Mouse (Mus musculus) heart, postnatal 4 days (tissue): ENCODE measurements around the gene Gdf1. TPM values are rescaled to one million over a fixed set of nuclear protein-coding genes. Genes with fewer than 3 reads are reported as not detected.

ENCODE experiments used
- DNase-seq: peaks from one replicate; pipeline ENCODE4 v3.0.0; 2021
- total RNA-seq, 2 experiments: library from RNA; stranded (reverse); gene quantifications; 2 replicates each; pipeline ENCODE4 v1.2.3; 2021

Gdf1 gene
- total RNA-seq, 2 experiments from 2014 or later: 0.60 TPM; not detected in 1

DNA sequence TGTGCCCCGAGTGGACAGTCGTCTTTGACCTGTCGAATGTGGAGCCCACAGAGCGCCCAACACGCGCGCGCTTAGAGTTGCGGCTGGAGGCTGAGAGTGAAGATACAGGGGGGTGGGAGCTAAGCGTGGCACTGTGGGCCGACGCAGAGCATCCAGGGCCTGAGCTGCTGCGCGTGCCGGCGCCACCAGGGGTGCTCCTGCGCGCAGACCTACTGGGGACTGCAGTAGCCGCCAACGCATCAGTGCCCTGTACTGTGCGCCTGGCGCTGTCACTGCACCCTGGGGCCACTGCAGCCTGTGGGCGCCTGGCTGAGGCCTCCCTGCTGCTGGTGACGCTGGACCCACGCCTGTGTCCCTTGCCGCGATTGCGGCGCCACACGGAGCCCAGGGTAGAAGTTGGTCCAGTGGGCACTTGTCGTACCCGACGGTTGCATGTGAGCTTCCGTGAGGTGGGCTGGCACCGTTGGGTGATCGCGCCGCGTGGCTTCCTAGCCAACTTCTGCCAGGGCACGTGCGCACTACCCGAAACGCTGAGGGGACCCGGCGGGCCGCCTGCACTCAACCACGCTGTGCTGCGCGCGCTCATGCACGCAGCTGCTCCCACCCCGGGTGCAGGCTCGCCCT, 1.2 kb downstream of the Gdf1 start:
- DNase-seq: peak; percentile 72

DNA sequence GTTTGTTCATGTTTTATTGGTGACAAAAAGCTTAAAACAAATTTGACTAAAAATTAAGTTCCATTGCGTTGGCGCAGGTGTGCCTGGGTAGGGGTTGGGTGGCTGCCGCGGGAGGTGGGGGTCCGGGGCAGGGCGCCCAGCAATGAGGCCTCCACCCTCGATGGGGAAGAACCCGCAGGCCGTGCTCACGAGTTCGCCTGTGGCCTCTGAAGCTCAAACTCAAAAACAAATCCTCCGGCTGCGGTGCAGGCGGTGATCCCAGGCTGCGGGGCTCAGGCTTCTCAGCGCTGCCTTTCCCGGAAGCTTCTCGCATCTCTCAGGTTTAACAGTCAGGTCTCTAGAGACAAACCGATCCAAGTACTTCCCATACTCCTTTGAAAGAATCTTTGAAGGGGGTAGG, 1.9 kb downstream of the Gdf1 start:
- no peak for DNase-seq

DNA sequence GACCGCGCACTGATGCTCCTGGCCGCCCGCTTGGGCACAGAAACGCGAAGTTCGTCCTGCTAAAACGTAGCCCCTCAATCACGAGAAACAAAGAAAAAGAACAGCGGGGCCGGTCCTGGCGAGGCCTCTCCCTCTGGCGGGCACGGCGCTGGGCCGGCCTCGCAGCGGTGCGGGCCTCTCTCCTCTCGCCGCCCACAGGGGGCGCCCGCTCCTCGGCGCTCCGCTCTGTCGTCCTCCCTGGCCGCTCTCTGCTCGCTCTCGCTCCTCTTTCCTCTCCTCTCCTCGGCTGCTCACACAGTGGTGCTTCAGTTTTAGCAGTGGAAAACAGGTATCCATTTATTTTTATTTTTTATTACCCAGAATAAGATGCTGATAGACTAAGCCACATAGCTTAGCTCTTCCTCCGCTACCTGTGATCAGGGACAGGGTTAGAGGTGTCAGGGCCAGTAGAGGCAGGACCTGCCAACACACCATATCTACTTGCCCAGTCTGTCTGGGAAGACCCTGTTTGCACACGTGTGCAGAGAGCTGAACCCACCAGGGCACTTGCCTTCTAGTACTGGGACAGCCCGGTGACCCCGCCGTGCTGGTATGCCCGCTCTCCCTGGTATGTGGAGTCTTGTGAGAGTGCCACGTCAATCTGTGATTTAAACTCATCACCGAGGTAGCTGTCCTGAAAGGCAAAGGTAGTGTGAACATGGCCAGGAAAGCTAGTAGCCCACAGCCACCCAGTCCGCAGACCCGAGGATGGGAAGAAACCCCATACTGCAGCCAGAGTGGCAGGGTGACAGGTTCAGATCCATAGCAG, 2.7 kb downstream of the Gdf1 start:
- DNase-seq: peak; percentile 82

DNA sequence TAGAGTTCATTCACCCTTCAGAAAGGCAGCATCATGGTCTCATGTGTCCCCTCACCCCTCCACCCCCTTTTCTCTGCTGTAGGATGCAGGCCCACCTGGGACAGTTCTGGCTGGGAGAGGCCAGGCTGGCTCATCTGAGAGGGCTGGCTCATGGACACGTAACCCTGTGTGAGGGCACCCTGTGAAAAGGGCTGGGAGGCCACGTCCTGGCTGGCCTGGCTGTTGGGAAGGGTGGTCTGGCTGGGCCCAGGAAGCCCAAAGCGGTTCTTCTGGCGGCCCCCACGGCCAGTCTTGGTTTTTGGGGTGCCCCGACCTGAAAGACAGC, 3.2 kb downstream of the Gdf1 start:
- no peak for DNase-seq

DNA sequence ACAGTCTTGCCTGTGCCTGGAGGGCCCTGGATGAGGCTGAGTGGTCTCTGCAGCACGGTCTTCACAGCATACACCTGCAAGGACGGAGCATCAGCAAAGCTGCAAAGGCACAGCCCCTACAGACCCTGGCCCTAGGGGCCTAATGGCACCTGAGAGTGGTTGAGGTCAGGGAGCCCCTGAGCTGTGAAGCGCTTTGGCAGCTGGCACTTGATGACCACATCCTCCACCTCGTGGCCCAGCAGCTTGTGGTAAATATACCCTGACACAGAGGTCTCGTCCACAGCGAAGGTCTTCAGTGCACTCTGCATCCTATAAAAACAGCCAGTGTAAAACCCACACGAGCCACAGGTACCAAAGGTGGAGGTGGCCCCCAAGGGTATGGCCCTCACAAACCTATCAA, 9.3 kb downstream of the Gdf1 start:
- DNase-seq: no peak

DNA sequence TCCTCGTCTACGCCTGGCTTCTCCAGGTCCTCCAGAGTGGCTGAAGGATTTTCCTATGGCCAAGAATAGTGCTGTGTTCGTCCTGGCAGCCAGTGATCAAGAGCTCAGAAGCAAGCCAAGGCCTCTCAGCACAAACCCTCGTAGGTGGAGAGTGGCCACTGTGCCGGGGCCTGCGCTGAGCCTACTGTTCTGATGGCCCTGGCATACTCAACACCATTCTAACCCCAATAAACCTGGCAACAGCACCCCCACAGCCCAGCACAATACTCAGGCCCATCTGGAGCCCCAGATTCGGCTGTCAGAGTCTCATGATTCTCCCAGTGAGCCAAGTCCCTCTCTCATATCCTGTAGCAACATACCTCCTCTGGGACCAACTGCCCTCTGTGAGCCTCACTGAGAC, 11.0 kb downstream of the Gdf1 start:
- no peak for DNase-seq

DNA sequence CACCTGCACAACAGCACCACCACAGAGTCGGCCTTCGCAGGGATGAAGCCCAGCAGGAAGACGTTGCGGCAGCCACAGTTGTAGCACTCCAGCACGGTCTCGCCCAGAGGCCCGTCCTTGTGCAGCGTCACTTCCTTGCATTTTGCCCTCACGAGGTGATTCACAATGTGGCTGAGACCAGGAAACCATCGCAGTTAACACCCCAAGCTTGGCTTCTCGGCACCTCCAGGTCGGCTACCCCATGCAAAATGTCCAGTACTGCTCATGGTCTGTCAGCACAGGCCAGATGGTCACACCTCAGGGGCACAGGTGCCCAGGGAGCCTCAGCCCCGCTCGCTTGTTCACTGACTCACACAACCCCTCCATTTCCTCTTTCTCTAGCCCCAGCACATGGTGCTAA, 12.4 kb downstream of the Gdf1 start:
- no peak for DNase-seq

DNA sequence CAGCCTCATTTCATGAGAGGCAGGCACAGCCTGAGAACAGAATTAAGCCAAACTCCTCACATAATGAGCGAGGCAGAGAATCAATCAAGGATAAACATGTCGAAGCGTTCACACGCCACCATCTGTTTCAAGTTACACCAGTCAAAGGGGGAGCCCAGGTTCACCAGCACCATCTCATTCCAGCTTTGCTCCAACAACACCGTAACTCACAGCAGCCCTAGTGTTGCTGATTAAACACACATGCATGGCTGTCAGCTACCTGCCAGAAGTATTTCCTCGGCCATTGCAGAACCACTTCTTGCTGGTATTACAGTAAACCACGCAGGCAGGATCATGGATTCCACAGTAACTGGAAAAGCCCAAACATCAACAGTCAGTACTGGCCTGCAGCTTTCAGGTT, 13.5 kb downstream of the Gdf1 start:
- no peak for DNase-seq

DNA sequence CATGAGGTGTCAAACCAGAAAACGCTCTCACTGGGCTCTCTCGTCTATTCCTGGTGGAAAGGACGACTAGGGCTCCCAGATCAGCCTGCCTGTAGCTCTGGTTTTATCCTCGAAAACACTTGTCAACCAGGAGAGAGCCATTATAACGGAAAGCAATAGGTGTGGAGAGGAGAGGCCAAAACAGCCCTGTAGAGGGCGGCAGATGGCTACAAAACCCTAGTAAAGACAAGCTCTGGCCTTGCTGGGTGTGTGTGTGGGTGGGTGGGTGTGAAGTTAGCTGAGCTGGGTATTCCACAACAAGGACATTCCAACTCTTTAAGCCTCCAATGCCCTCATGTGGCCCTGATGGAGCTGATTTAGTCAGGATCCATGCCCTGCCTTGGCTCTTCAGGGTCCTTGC, 14.1 kb downstream of the Gdf1 start:
- peak; percentile 62 for DNase-seq

DNA sequence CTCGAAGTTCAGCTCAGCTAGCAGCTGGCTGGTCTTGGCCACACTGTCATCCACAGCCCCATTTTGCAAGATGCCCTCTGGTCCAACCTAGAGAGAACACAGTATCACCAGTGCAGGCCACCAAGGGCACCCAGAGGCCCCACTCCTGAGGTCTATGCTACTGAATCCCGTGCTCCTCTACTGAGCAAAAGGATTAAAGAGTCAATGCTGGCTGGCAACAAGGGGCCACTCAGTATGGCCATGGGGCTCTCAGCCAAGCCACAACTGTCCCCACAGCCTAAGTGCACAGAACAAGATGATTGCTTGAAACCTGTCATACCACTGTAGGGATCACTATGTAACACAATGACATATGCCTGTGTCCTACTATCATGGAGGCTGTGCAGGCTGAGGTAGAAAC, 14.7 kb downstream of the Gdf1 start:
- no peak for DNase-seq

DNA sequence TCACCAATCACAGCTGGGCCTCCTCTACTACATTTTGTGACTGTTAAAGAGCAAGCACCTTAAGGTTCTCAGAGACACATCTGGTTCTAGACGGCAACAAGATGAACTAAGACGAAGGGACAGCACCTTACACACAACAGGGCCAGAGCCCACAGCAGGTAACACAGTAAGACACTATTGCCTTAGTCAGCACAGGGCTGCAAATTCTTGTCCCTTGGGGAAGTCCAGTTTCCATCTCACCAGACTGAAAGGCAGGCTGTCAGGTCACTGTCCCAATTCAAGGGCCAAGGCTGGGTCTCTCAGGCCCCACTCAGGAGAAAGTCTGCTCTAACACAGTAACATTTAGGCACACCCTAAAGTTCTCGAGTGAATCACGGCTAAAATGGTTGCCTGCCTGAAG, 17.8 kb downstream of the Gdf1 start:
- DNase-seq: no peak

DNA sequence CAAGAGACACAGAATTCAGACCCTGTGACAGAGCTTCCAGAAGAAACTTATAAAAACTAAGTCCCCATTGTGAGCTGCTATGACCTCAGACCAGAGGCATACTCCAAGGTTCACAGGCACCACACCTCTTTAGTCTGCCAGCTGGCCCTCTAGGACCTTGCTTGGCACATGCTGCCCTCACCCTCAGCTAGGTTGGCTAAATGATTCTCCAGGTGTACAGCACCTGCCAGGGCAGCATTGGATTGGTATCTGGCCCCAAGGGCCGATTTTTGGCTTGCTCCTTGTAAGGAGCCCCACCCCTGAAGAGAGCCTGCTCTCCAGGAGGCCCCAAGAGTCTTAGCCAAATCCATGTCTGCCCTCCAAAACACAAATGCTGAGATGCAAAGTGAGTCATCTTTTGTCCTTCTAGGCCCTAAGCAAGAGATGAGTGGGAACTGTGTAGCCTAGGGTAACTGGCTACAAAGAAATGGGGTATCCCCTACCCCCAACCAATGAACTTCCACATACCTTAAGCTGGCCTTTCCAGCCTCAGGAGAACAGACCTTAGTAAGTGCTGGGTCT, 18.3 kb downstream of the Gdf1 start:
- no peak for DNase-seq

DNA sequence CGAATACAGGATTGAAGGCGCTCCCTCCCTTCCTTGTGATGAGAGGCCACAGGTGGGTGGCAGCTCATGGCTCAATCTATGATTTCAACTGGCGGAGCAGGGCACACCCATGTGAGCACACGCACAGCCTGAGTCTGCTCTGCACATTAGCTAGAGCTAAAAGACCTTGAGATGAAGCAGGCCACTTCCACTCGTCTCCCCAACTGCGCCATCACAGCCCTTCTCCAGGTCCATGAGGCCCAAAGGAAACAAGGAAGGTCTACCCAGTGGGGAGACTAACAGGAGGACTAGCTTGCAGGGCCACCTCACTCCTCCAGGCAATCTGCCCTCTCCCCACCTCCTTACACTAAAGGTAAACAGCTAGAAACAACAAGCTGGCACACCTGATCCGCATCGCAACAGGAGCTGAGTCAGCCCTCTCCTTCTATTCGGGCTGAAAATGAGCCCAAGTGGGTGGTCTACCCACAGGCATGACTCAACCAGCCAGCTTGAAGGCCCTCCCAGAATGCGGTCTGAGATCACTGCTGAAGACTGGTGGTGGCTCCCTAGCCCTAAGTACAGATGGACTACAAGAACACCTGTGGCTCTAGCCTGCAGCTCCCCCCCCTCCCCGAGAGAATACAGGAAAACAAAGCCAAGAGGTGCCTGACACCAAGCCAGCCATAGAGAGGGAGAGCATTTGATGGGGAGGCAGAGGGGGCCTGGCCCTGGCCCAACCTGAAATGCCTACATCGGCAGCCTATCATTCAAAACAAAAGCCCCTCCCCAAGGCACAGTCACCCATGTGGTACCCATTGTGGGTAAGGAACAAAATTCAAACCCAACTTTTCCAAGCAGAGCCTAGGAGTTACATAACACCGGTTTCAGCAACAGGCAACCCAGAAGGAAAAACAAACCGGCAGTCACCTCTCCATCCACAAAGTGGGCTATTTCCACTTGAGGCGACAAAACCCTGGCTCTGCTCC, 21.7 kb downstream of the Gdf1 start:
- no peak for DNase-seq

DNA sequence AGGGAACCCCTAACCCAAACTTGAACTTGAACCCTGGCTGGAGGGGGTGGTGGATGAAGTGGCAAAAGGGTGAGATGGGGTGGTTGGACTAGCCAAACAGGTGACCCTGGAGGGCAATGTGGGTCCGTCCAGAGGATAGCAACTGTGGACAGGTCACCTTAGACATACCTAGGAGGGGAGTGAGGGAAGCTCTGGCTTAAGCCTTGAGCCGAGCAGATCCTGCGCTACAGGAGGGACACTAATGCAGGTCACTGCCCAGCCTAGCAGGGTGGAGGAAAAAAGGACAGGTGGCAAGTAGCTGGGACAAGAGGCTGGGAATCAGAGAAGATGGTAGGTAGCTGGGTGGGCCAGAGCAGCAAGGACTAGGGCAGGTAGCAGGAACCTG, 22.4 kb downstream of the Gdf1 start:
- no peak for DNase-seq

DNA sequence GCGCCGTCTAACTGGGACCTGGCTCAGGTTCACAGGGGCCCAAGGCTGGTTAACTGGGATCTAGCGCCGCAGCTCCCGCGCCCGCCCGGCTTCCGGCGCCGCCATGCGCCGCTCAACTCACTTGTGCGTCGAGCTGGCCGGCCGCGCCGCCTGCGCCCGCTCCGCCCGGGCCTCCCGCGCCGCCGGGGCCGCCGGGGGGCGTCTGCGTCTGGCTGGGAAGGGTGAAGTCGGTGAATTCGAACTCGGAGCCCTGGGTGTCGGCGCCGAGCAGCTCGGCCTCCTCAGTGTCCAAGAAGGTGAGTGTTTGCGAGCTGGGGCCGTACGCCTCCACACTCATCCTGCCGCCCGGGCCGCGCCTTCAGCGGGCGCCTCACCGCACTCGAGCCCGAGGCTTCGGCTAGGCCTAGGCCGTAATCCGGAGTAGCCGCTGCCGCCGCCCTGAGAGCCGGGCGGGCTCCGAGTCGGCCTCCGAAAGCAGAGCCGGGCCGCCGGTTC, 23.1 kb downstream of the Gdf1 start:
- peak; percentile 71 for DNase-seq

DNA sequence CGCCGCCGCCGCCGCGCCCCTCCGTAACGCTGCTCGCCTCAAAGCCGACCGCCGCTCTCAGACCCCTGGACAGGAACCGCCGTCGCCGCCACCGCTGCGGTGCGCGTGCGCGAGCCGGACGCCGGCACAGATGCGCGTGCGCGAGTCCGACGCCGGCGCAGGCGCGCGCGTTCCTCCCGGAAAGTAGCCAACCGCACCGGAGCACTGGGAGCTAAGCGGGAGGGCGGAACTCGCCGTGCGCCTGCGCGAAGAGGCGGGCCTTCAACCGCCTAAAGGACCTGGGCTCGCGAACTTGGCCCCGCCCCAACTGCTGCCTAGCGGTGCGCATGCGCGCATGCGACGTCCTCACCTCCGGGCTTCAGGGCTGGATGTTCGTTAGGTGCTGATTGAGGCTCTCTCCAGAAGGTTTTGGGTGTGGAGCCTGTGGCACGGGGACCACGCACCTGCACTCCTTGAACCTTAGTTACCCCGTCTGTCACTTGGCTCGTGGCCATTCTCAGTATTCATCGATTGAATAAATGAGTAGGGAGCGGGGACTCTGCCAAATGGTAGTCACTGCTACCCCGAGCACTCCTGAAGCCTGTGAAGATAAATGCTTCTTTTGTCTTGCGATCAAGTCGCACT, 23.7 kb downstream of the Gdf1 start, which contains the start of gene Upf1:
Gene Upf1 (minus strand): TSS at position 85 of the 624 bp plus-strand sequence.
- peak; percentile 100 for DNase-seq

DNA sequence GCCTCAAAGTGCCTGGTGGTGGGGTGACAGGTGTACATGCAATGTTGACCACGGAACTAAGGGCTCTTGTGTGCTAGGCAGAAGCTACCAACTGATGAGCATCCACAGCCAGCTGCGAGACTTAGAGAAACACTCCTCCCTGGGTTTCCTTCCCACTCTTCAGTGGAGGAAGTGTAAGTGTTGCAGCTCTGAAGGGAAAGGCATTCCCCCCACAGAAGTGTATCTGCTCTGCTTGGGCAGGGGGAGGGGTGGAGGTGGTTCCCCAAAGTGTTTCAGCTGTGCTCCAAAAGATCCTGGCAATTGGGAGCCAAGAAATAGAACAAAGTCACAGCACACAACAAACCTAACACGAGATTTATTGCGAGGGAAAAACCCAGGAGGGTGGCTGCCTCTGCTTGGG, 24.4 kb downstream of the Gdf1 start:
- DNase-seq: no peak

DNA sequence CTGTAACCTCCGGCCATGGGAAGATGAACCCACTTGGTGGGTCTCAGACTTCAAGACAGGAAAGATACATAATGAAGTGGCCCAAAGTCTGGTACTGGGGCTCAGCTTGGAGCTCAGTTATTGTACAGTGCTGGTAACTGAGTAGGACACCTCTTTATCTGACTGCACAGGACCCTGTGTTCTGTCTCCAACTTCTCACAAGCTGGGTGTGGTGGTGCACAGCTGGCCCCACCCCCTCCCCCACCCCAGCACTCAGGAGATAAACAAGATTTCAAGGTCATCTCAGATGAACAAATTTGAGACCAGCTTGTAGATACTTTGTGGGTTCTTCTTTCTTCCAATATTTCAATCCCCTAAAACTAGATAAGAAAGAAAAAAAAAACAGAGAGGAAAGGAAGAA, 26.5 kb downstream of the Gdf1 start:
- DNase-seq: no peak

DNA sequence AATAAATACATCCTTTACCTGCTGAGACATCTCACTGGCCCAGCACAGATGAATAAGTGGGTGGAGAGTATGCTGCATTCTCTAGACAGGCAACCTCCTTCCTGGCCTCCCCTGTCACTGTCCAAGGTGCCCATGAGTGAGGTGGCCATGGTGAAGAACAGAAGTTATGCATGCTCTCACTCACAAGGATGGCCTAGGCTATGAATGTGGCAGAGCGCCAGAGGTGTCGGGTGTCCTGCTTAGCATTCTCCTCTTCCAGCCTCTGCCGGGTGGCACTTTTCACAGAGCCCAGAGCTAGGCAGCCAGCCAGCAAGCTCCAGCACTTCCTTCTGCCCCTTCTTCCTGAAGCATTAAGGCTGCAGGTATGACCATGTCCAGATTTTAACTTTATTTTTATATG, 29.8 kb downstream of the Gdf1 start:
- peak; percentile 77 for DNase-seq

DNA sequence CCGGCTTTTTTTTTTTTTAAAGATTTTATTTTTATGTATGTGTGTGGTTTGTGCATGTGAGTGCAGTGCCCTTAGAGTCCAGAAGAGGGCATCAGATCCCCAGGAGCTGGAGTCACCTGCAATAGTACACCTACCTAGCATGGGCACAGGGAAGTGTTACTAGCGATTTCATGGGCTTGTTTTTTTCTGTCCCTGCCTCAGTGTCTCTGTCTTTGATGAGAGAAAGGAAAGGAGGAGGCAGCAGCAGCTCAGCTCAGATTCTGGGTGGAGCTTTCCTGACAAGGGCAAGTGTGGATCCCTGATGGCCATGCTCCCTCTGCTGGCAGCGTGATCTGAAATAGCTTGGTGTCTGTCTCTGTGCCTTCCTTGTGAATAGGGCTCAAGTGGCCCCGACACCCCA, 31.2 kb downstream of the Gdf1 start:
- no peak for DNase-seq

DNA sequence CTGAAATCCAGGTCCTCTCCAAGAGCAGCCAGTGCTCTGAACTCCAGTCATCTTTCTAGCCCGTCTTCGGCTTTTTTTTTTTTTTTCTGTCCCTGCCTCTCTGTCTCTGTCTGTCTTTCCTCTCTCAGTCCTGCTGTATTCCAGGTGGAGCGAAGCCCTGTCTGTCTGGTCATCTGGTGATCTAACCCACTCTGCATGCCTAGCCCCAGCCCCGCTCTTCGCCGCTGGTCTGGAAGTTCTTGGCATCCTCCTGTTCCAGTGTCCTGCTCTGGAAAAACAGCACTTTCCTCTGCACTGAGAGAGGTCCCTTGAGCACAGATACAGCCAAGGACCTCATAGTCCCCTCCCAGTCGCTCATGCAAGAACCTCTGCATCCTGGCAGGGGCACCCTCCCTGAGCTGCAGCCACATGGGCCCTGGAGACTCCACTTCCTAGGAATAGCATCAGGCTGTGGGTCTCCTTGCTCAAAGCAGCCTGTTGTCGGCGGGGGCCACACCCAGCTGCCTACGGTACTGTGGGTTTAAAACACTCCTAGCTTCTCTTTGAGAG, 31.9 kb downstream of the Gdf1 start:
- DNase-seq: no peak

DNA sequence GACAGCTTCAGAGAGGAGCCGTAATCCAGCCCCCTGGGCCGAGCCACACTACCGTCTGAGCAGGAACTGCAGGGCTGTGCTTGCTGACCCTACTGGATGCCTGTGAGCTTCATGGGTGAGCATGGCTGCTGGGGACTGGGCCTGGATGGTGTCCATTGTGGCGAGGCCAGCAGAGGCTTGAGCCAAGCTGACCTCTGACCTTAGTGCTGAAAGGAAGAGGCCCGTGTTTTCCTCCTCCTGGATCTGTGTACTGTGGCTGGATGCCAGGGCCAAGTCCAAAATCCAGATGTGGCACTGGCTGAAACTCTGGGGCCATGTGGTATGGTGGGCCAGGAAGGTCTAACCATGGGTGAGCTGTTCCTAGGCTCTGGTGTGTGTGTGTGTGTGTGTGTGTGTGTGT, 34.4 kb downstream of the Gdf1 start:
- DNase-seq: peak; percentile 44
